Mouse (Mus musculus) urinary bladder, postnatal 0 days (tissue): ENCODE data around the gene Prlhr. TPM values are rescaled to one million over a fixed set of nuclear protein-coding genes. Genes with fewer than 3 reads are reported as not detected.

Experiments
- polyA plus RNA-seq: library from polyadenylated mRNA; unstranded; fragments of >200 nt; fragmentation: Nextera tagmentation; extraction: Ambion mirVana; gene quantifications from 2 replicates; pipeline ENCODE4 v1.2.1, GENCODE M21; 2015

The Prlhr gene
- not detected in 2 replicates for polyA plus RNA-seq

GRCm38 (mm10) chr19:60468254-60468762 lies at the start of gene Prlhr:
TSS of gene Prlhr (minus strand) at chr19:60468304.

Other genes starting within 250 kb of the Prlhr start
- 34.2 and 35.9 TPM in 2 replicates for gene Fam204a, start 241.6 kb downstream of the Prlhr start, polyA plus RNA-seq
- 8.8 and 11.6 TPM in 2 replicates for gene Cacul1, start 112.7 kb upstream of the Prlhr start, polyA plus RNA-seq